Comparison of ENCODE assay signal across 9 mouse cellular contexts in the genomic region with DNA sequence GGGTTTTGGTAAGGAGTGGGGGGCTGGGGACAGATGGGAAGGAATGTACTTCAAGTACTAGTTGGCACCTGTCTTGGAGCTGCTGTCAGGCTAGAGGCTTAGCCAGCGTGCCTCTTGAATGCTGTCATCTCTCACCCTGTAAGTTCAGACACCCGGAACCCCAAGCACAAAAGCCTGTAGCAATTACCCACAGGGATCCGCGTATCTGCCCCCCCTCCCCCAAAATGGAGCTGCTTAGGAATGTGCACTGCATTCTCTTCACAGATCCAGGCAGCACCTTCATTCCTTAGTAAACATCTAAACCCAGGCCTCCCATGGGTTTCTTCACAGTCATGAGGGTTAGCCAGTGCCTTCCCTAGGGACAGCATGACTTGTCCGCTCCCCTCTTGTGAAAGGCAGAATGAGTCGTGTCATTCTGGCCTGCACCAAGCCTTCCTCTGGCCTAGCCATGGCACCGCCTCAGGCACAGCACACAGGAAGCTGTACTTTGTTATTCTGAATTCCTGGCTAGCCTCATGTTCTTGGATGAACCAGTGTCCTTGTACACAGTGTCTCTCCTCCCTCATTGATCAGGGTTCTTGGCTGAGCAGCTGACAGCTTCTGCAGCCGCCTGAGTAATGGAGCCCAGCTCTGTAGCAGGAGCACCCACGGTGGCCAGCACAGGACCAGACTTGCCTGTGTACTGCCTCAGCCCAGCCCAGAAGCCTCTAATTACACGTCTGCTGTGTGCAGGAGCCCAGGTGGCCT. TPM values are rescaled to one million over a fixed set of nuclear protein-coding genes. Genes with fewer than 3 reads are reported as not detected.
DNase-seq lines count a peak whose midpoint lies in the region; ATAC-seq and TF ChIP-seq lines count a peak whose summit lies in the region.
"Had no signal": no experiment of that assay in that cellular context is flagged by ENCODE, and none has a peak within 500 bp of the region (broad histone marks: within the 10 kb centered on the region; RNA-seq: fewer than 3 reads in every experiment).

No protein-coding gene starts in this region.

- H3K79me2 ChIP-seq in myocyte (ENCODE audit: control insufficient read depth, insufficient read depth): peaks cover 8% of the 10 kb centered on the region

- H3K36me3 ChIP-seq in ES-E14 (ENCODE audit: control insufficient read depth, insufficient read depth, low read length, poor library complexity, severe bottlenecking) (peaks cover 15% of the 10 kb centered on the region), myocyte (ENCODE audit: control insufficient read depth, insufficient read depth) (peaks cover 23% of the 10 kb centered on the region)
- H3K36me3 ChIP-seq in embryonic facial prominence, embryonic 14.5 days (ENCODE audit: control insufficient read depth, insufficient read depth, low read length): peaks cover 20% of the 10 kb centered on the region

- 0 out of 2 replicates have a peak overlapping the region, but pooled peaks have one; percentile 17 for H3K9ac ChIP-seq in ES-E14 (ENCODE audit: insufficient read depth, low read depth, low read length, poor library complexity, severe bottlenecking)
- H3K9ac ChIP-seq in embryonic facial prominence, embryonic 14.5 days (ENCODE audit: low read depth, low read length): peak overlapping the region; percentile 9; the same call in 1 of the 2 replicates

- peaks cover 5 to 27% of the 10 kb centered on the region in 2 experiments; a peak in 3 of 4 replicates for H3K4me1 ChIP-seq in ES-E14 (ENCODE audit: control insufficient read depth in 2 of 2, insufficient read depth in 2 of 2, low read length in 2 of 2, poor library complexity in 1 of 2)
- H3K4me1 ChIP-seq in embryonic facial prominence, embryonic 14.5 days (ENCODE audit: control insufficient read depth, insufficient read depth, low read length): peaks cover 12% of the 10 kb centered on the region

- H3K4me2 ChIP-seq in embryonic facial prominence, embryonic 14.5 days (ENCODE audit: low read depth, low read length): peak overlapping the region; percentile 26; the same call in 1 of the 2 replicates
- peak overlapping the region; percentile 30 for H3K4me2 ChIP-seq in myocyte (ENCODE audit: low read depth)

- peak; percentile 89 for ATAC-seq in embryonic facial prominence, embryonic 14.5 days (ENCODE audit: low read depth)
- no peak for ATAC-seq in megakaryocyte-erythroid progenitor cell, adult 5-6 weeks (replicated peaks; ENCODE audit: low FRiP score, low TSS enrichment, poor library complexity, severe bottlenecking)

- peak; percentile 56 for DNase-seq in 3134 (ENCODE audit: extremely low read depth, insufficient read length, low spot score)
- no peak for DNase-seq in ES-E14 (ENCODE audit: low read depth, low spot score)
- peak; percentile 91 for DNase-seq in embryonic facial prominence, embryonic 14.5 days (ENCODE audit: low spot score)
- peak; percentile 60 to 64 for DNase-seq in heart, postnatal 36 days
- peak; percentile 36 to 68 for DNase-seq in layer of hippocampus, postnatal 14 days (ENCODE audit: low spot score in 2 of 2)
- DNase-seq in right cerebral cortex, postnatal 25 days: no peak

- TF ChIP-seq POLR2A in myocyte (IDR thresholded peaks at IDR 0.05; ENCODE audit: insufficient read length, low read depth): peak; percentile 4

- 15% methylated on average over 9 of the region's 10 CpGs for WGBS in embryonic facial prominence, embryonic 14.5 days

- H3ac ChIP-seq in myocyte (ENCODE audit: control insufficient read depth, insufficient read length): no peak overlapping the region

- H3K4me3 ChIP-seq in ES-E14 (ENCODE audit: insufficient read depth in 1 of 2, low read depth in 1 of 2, low read length in 2 of 2, poor library complexity in 1 of 2, severe bottlenecking in 1 of 2): no peak overlapping the region
- H3K4me3 ChIP-seq in embryonic facial prominence, embryonic 14.5 days (ENCODE audit: low read depth, low read length): no peak overlapping the region
- H3K4me3 ChIP-seq in myocyte: no peak overlapping the region

- no peaks in the 10 kb centered on the region for H3K9me3 ChIP-seq in ES-E14 (ENCODE audit: control insufficient read depth, insufficient read depth, low read depth, low read length)
- no peaks in the 10 kb centered on the region for H3K9me3 ChIP-seq in embryonic facial prominence, embryonic 14.5 days (ENCODE audit: control insufficient read depth, low read length)

- no peak overlapping the region for H3K27ac ChIP-seq in ES-E14 (ENCODE audit: insufficient read depth, low read depth, low read length, poor library complexity, severe bottlenecking)
- H3K27ac ChIP-seq in embryonic facial prominence, embryonic 14.5 days (replicated peaks; ENCODE audit: low read depth, low read length): peak overlapping the region; percentile 74

- H3K27me3 ChIP-seq in embryonic facial prominence, embryonic 14.5 days (replicated peaks; ENCODE audit: control insufficient read depth, insufficient read depth, low read length): no peaks in the 10 kb centered on the region
- no peaks in the 10 kb centered on the region for H3K27me3 ChIP-seq in myocyte (ENCODE audit: control insufficient read depth, insufficient read depth, insufficient read length)

- in situ Hi-C loops in ES-E14 (cut with MboI; ENCODE audit: low sequenced_read_pairs in 2 of 2, unreplicated experiment in 2 of 2): no loop called here

- intact Hi-C loops in heart, postnatal 36 days (cut with DNase I): no loop called here

TF ChIP-seq in ES-E14, 5 proteins besides CTCF, POLR2A, EP300 and RAD21:
- no peak for TF ChIP-seq ZC3H11A (IDR thresholded peaks at IDR 0.05; ENCODE audit: borderline replicate concordance, low read depth, low read length)
- no peak for TF ChIP-seq CHD2 (IDR thresholded peaks at IDR 0.05; ENCODE audit: low read depth, low read length)
- no peak for TF ChIP-seq MAFK (IDR thresholded peaks at IDR 0.05; ENCODE audit: insufficient read depth, low read depth, low read length)
- no peak for TF ChIP-seq ZNF384 (IDR thresholded peaks at IDR 0.05; ENCODE audit: low read depth, low read length)
- no peak for TF ChIP-seq HCFC1 (IDR thresholded peaks at IDR 0.05; ENCODE audit: borderline replicate concordance, insufficient read depth, low read length)

TF ChIP-seq in myocyte, 11 proteins besides CTCF, POLR2A, EP300 and RAD21:
- no peak for TF ChIP-seq SRF (IDR thresholded peaks at IDR 0.05; ENCODE audit: control insufficient read depth, insufficient read length, low read depth)
- TF ChIP-seq POLR2AphosphoS2 (IDR thresholded peaks at IDR 0.05; ENCODE audit: insufficient read length, low read depth): peak; percentile 47
- TF ChIP-seq USF1 (IDR thresholded peaks at IDR 0.05; ENCODE audit: low read depth): no peak
- TF ChIP-seq MYOG (IDR thresholded peaks at IDR 0.05; ENCODE audit: control insufficient read depth in 1 of 3, insufficient read depth in 1 of 3, insufficient read length in 2 of 3, low read depth in 2 of 3): peak in 1 of 3 experiments; percentile 48
- TF ChIP-seq MYOD1 (IDR thresholded peaks at IDR 0.05; ENCODE audit: control insufficient read depth in 1 of 3, insufficient read length in 2 of 3, low read depth in 2 of 3): peak in 2 of 3 experiments; percentile 53 to 58
- no peak for TF ChIP-seq CEBPB (IDR thresholded peaks at IDR 0.05; ENCODE audit: insufficient read depth, poor library complexity, severe bottlenecking)

RNA-seq across cellular contexts. Expression of a gene that starts 17.8 kb away (rescaled TPM):
- total RNA-seq in ES-E14 (2012; rRNA removed): 22.8 and 38.0 TPM in 2 replicates
- 25.5 and 26.7 TPM in 2 replicates for polyA plus RNA-seq in embryonic facial prominence, embryonic 14.5 days (2014; fragmentation: Nextera tagmentation; extraction: Ambion mirVana)
- total RNA-seq in heart, postnatal 36 days (2021): 10 to 100 TPM; 13.7 to 19.6 TPM
- total RNA-seq in layer of hippocampus, postnatal 14 days (2021): 10 to 100 TPM; 37.1 to 38.4 TPM
- 18.9 TPM for polyA plus RNA-seq in myocyte (2012; fragmentation: generic; extraction: Trizol)
- 0.42 TPM in 1 of 2 replicates, not detected in the other for total RNA-seq in megakaryocyte-erythroid progenitor cell, adult 5-6 weeks (2014; fragmentation: Nextera tagmentation)
- total RNA-seq in megakaryocyte-erythroid progenitor cell, adult 5-6 weeks (2017): 0.27 and 1.2 TPM in 2 replicates

RNA-seq across cellular contexts. Expression of a gene that starts 42.7 kb away (rescaled TPM):
- total RNA-seq in ES-E14 (2012; rRNA removed): 308 and 393 TPM in 2 replicates
- polyA plus RNA-seq in embryonic facial prominence, embryonic 14.5 days (2014; fragmentation: Nextera tagmentation; extraction: Ambion mirVana): 387 and 401 TPM in 2 replicates
- total RNA-seq in heart, postnatal 36 days (2021): 100 to 1,000 TPM; 247 to 253 TPM
- total RNA-seq in layer of hippocampus, postnatal 14 days (2021): 100 to 1,000 TPM; 240 to 248 TPM
- polyA plus RNA-seq in myocyte (2012; fragmentation: generic; extraction: Trizol): 312 TPM
- 339 and 364 TPM in 2 replicates for total RNA-seq in megakaryocyte-erythroid progenitor cell, adult 5-6 weeks (2014; fragmentation: Nextera tagmentation)
- 415 and 488 TPM in 2 replicates for total RNA-seq in megakaryocyte-erythroid progenitor cell, adult 5-6 weeks (2017)

RNA-seq across cellular contexts. Expression of a gene that starts 42.8 kb away (rescaled TPM):
- 0.27 and 0.42 TPM in 2 replicates for total RNA-seq in ES-E14 (2012; rRNA removed)
- 0.11 and 0.80 TPM in 2 replicates for polyA plus RNA-seq in embryonic facial prominence, embryonic 14.5 days (2014; fragmentation: Nextera tagmentation; extraction: Ambion mirVana)
- total RNA-seq in heart, postnatal 36 days (2021): under 1 TPM in 1 of 2 experiments, not detected in 1; 0.25 TPM
- total RNA-seq in layer of hippocampus, postnatal 14 days (2021): under 1 TPM; 0.37 to 0.52 TPM
- polyA plus RNA-seq in myocyte (2012; fragmentation: generic; extraction: Trizol): 0.31 TPM
- 2.6 TPM in 1 of 2 replicates, not detected in the other for total RNA-seq in megakaryocyte-erythroid progenitor cell, adult 5-6 weeks (2014; fragmentation: Nextera tagmentation)
- 7.2 TPM in 1 of 2 replicates, not detected in the other for total RNA-seq in megakaryocyte-erythroid progenitor cell, adult 5-6 weeks (2017)
- total RNA-seq: common myeloid progenitor, adult 5-6 weeks had no signal

Comparison
In these comparisons a context has a peak if more than half of its experiments do, and no peak if none do; other contexts are left out.
1. DNase-seq: peak in 3134 (single experiment), embryonic facial prominence, embryonic 14.5 days (single experiment), heart, postnatal 36 days (2 of 2) and layer of hippocampus, postnatal 14 days (2 of 2); none in ES-E14 (single experiment) and right cerebral cortex, postnatal 25 days (single experiment).
2. RNA of a gene that starts 17.8 kb away (total RNA-seq): 37.1 to 38.4 TPM in layer of hippocampus, postnatal 14 days, 22.8 to 38.0 TPM in ES-E14 and 13.7 to 19.6 TPM in heart, postnatal 36 days; 0.27 to 1.2 TPM in megakaryocyte-erythroid progenitor cell, adult 5-6 weeks; every median in the first group is over 4 times any median in the second.